Mouse (Mus musculus) myocyte (in vitro differentiated cells): ENCODE measurements at regions not wholly inside any gene's neighbourhood (a gene's known extent, or its start where the extent isn't known, plus 50 kb on each side); places are given as distances from the start of the nearest gene placed in this dataset.
"Not testable (repeated sequence)": the region's sequence is repeated elsewhere in the genome, so short reads cannot be mapped to it uniquely, and the experiment has no call there.

ENCODE experiments used
- H3K27me3 ChIP-seq: one replicate; pipeline ENCODE4 v1.6.1; 2011; ENCODE audit not compliant: control insufficient read depth, insufficient read depth, insufficient read length
- H3K36me3 ChIP-seq: one replicate; pipeline ENCODE4 v1.6.1; 2011; ENCODE audit not compliant: control insufficient read depth, insufficient read depth
- H3K4me2 ChIP-seq: one replicate; pipeline ENCODE4 v1.6.1; 2011; ENCODE audit warnings: low read depth, control low read depth
- H3K4me3 ChIP-seq: one replicate; pipeline ENCODE4 v1.5.1; 2011; ENCODE audit warnings: mild to moderate bottlenecking, control low read depth, moderate library complexity
- H3K79me2 ChIP-seq: one replicate; pipeline ENCODE4 v1.6.1; 2011; ENCODE audit not compliant: control insufficient read depth, insufficient read depth
- H3ac ChIP-seq: one replicate; pipeline ENCODE4 v1.6.1; 2011; ENCODE audit not compliant: control insufficient read depth, insufficient read length
- CEBPB ChIP-seq: IDR thresholded peaks from 2 replicates; pipeline ENCODE4 v1.6.1; 2011; ENCODE audit warnings: mild to moderate bottlenecking, moderate library complexity; ENCODE audit not compliant: poor library complexity, insufficient read depth, severe bottlenecking
- E2F4 ChIP-seq: IDR thresholded peaks from one replicate; pipeline ENCODE4 v1.6.1; 2011; ENCODE audit warnings: mild to moderate bottlenecking, control low read depth, moderate library complexity; ENCODE audit not compliant: insufficient read depth
- MAX ChIP-seq: IDR thresholded peaks from one replicate; pipeline ENCODE4 v1.6.1; 2011; ENCODE audit warnings: low read depth, mild to moderate bottlenecking, control low read depth
- MYOD1 ChIP-seq, 3 experiments: IDR thresholded peaks; one replicate each; pipeline ENCODE4 v1.6.1; 2011; ENCODE audit warnings: control low read depth in 2 of 3, low read depth in 2 of 3, mild to moderate bottlenecking in 2 of 3, moderate library complexity in 1 of 3; ENCODE audit not compliant: insufficient read length in 2 of 3, control insufficient read depth in 1 of 3
- MYOG ChIP-seq, 3 experiments: IDR thresholded peaks; one replicate each; pipeline ENCODE4 v1.6.1; 2011; ENCODE audit warnings: control low read depth in 2 of 3, low read depth in 2 of 3, mild to moderate bottlenecking in 2 of 3; ENCODE audit not compliant: insufficient read length in 2 of 3, control insufficient read depth in 1 of 3, insufficient read depth in 1 of 3
- POLR2A ChIP-seq: IDR thresholded peaks from one replicate; pipeline ENCODE4 v1.6.1; 2011; ENCODE audit warnings: low read depth, mild to moderate bottlenecking, control low read depth, moderate library complexity; ENCODE audit not compliant: insufficient read length
- POLR2AphosphoS2 ChIP-seq: IDR thresholded peaks from one replicate; pipeline ENCODE4 v1.6.1; 2011; ENCODE audit warnings: low read depth, control low read depth; ENCODE audit not compliant: insufficient read length
- REST ChIP-seq: IDR thresholded peaks from one replicate; pipeline ENCODE4 v1.6.1; 2011; ENCODE audit warnings: mild to moderate bottlenecking, control low read depth, moderate library complexity; ENCODE audit not compliant: insufficient read depth, insufficient read length
- SRF ChIP-seq: IDR thresholded peaks from one replicate; pipeline ENCODE4 v1.6.1; 2011; ENCODE audit warnings: low read depth; ENCODE audit not compliant: control insufficient read depth, insufficient read length
- TCF12 ChIP-seq: IDR thresholded peaks from one replicate; pipeline ENCODE4 v1.6.1; 2011; ENCODE audit warnings: mild to moderate bottlenecking, control low read depth; ENCODE audit not compliant: poor library complexity, insufficient read depth, severe bottlenecking
- TCF3 ChIP-seq: IDR thresholded peaks from one replicate; pipeline ENCODE4 v1.6.1; 2011; ENCODE audit warnings: low read depth, control low read depth; ENCODE audit not compliant: insufficient read length
- USF1 ChIP-seq: IDR thresholded peaks from one replicate; pipeline ENCODE4 v1.6.1; 2011; ENCODE audit warnings: low read depth, mild to moderate bottlenecking, control low read depth, moderate library complexity

DNA sequence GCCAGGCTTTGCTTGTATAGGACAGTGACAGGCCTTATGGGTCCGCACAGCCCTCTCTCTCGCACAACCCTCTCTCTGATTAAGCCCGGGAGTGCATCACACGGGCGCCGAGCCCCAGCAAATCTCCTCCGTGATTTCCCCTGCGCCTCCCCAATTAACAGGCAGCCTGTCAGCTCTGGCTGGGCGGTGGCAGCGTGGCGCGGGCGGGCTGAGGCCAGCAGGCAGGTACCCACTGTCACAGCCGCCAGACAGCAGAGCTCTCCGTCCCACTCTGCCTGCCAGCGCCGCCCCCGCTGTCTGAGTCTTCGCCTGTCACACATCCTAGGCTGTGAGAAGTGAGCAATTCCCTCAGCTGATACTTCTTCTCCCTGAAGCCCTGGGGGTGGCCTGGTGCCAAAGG, 196.6 kb upstream of the Zfp703 start:
- no peaks in the 10 kb centered on the region for H3K79me2 ChIP-seq
- no peak overlapping the region for H3K4me3 ChIP-seq
- no peaks in the 10 kb centered on the region for H3K36me3 ChIP-seq
- no peak overlapping the region for H3K4me2 ChIP-seq
- H3K27me3 ChIP-seq: no peaks in the 10 kb centered on the region
- TF ChIP-seq REST (no peak), MYOG (IDR thresholded peaks at IDR 0.05; ENCODE audit: control insufficient read depth in 1 of 3, insufficient read depth in 1 of 3, insufficient read length in 2 of 3, low read depth in 2 of 3) (no peak), USF1 (no peak), POLR2AphosphoS2 (no peak), MYOD1 (IDR thresholded peaks at IDR 0.05; ENCODE audit: control insufficient read depth in 1 of 3, insufficient read length in 2 of 3, low read depth in 2 of 3) (no peak), CEBPB (no peak), E2F4 (no peak), TCF12 (no peak)
- no peak overlapping the region for H3ac ChIP-seq

DNA sequence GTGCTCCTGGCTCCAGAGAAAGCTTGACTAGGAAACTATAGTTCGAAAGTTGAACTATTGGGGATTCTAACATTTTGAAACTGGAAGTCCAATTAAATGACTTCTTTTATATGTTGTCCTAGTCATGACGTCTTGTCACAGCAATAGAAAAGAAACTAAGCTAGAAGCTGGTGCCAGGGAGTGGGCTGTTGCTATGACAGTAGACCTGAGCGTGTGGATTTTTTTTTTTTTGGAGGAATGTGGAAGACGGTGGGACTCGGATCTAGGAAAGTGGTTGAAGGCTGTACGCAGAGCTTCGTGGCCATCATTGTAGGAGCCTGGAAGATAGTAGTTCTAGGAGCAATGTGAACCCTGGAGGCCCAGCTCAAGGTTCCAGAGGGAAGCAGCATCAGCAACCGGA, 194.2 kb upstream of the Zfp703 start:
- H3K4me2 ChIP-seq, H3K79me2 ChIP-seq, H3ac ChIP-seq, H3K4me3 ChIP-seq, H3K27me3 ChIP-seq, H3K36me3 ChIP-seq: not testable (repeated sequence)

DNA sequence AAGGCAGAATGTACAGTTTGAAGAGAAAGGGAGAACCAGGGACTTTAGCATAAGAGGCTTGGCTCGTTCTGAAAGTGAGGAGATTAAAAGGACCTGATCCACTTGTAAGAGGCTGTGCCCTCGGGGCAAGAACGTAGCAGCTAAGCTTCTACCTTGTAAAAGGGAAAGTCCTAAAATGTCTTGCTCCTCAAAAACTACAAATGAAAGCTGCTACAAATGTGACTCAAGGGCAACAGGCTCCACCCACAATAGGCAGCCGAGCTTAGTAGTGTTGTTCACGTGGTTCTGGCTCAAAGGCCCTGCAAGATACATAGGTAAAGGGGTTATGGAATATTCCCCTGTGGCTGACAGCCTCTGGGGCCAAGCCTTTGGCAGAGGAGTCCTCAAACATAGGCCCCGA, 192.7 kb upstream of the Zfp703 start:
- no peaks in the 10 kb centered on the region for H3K79me2 ChIP-seq
- TF ChIP-seq USF1 (peak; percentile 32), SRF (no peak)
- H3K4me2 ChIP-seq: peak overlapping the region; percentile 19
- no peaks in the 10 kb centered on the region for H3K27me3 ChIP-seq
- H3K4me3 ChIP-seq: no peak overlapping the region
- H3K36me3 ChIP-seq: no peaks in the 10 kb centered on the region
- H3ac ChIP-seq: no peak overlapping the region

DNA sequence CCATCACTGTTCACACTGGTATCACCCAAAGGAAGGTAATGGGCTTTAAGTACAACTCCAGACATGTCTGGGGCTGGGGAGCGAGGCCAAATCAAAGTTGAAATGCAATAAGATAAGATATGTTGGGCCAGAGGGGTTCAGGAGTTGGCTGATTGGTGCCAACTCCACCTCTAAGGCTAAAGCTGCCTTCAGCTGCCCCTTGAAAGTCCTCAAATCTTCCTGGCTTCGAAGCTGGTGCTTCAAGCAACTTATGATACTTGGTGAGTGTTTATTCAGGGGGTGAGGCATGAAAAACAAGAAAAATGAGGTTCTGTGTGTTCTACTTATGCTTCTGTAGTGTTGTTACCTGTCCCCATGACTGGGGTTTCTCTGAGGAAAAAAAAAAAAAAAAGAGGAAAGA, 185.3 kb upstream of the Zfp703 start:
- Histone ChIP-seq H3K27me3 (no peaks in the 10 kb centered on the region), H3ac (no peak overlapping the region), H3K4me3 (no peak overlapping the region), H3K79me2 (no peaks in the 10 kb centered on the region), H3K4me2 (no peak overlapping the region), H3K36me3 (no peaks in the 10 kb centered on the region)
- no peak for TF ChIP-seq MYOG (IDR thresholded peaks at IDR 0.05; ENCODE audit: control insufficient read depth in 1 of 3, insufficient read depth in 1 of 3, insufficient read length in 2 of 3, low read depth in 2 of 3)
- no peak for TF ChIP-seq POLR2AphosphoS2
- no peak for TF ChIP-seq MYOD1 (IDR thresholded peaks at IDR 0.05; ENCODE audit: control insufficient read depth in 1 of 3, insufficient read length in 2 of 3, low read depth in 2 of 3)
- TF ChIP-seq POLR2A: no peak
- TF ChIP-seq USF1: no peak
- no peak for TF ChIP-seq SRF
- TF ChIP-seq E2F4: no peak
- TF ChIP-seq CEBPB: no peak
- TF ChIP-seq TCF3: no peak
- no peak for TF ChIP-seq TCF12
- no peak for TF ChIP-seq MAX
- no peak for TF ChIP-seq REST

DNA sequence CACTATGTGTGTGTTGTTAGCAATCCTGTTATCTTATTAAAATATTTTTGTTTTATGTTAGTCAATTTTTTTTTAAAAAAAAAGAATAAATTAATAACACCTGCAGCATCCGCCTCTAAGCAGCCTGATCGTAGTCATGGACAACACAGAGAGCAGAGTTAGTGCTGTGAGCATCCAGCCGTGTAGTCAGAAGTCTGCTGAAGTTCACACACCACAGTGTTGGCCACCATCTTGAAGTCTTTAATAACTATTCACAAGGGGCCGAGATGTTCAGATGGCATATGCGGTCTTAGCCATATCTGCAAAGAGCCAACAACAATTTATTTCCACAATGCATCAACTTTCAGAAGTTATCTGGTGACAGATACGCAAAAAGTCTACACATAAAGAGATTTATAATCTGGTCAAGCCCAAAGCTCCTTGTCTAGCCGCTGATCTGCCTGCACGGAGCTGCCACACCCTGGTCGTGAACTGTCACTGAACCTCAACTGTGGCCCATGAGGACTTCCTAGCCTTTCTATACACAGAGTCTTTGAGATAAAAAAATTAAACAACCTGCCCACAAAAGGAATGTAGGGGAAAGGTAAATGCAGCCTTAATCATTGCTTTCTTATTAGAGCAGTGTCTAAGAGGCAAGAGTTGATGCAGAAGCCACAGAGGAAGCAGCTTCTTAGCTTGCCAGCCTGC, 183.4 kb upstream of the Zfp703 start:
- H3K4me3 ChIP-seq: no peak overlapping the region
- H3ac ChIP-seq: no peak overlapping the region
- H3K79me2 ChIP-seq: no peaks in the 10 kb centered on the region
- no peaks in the 10 kb centered on the region for H3K36me3 ChIP-seq
- no peak overlapping the region for H3K4me2 ChIP-seq
- no peaks in the 10 kb centered on the region for H3K27me3 ChIP-seq
- TF ChIP-seq E2F4 (no peak), POLR2AphosphoS2 (no peak), REST (no peak), MYOG (IDR thresholded peaks at IDR 0.05; ENCODE audit: control insufficient read depth in 1 of 3, insufficient read depth in 1 of 3, insufficient read length in 2 of 3, low read depth in 2 of 3) (no peak), TCF12 (no peak), SRF (no peak), MYOD1 (IDR thresholded peaks at IDR 0.05; ENCODE audit: control insufficient read depth in 1 of 3, insufficient read length in 2 of 3, low read depth in 2 of 3) (no peak), POLR2A (no peak), USF1 (no peak), MAX (no peak), CEBPB (no peak), TCF3 (no peak)
